ENCODE assay signal across 16 mouse cellular contexts in genomic region chr6:72630961-72631360, GRCm38 (mm10).
"Had no signal": no experiment of that assay in that cellular context is flagged by ENCODE, and none has a peak within 500 bp of the region (broad histone marks: within the 10 kb centered on the region; RNA-seq: fewer than 3 reads in every experiment).

No protein-coding gene starts in this region.

- H3K36me3 ChIP-seq: midbrain, embryonic 15.5 days had no signal

- DNase-seq: layer of hippocampus, adult 9-11 months; right cerebral cortex, adult 18-20 months; right cerebral cortex, postnatal 14 days; right cerebral cortex, postnatal 4 days; thymus, adult 2 months; thymus, postnatal 14 days; thymus, postnatal 4 days had no signal

- H3K9ac ChIP-seq: limb, embryonic 13.5 days; lung, embryonic 15.5 days; midbrain, embryonic 15.5 days; neural tube, embryonic 13.5 days had no signal

- H3K4me1 ChIP-seq: limb, embryonic 13.5 days; midbrain, embryonic 12.5 days; midbrain, embryonic 15.5 days; neural tube, embryonic 13.5 days had no signal

- H3K4me3 ChIP-seq: layer of hippocampus, adult 2 months; limb, embryonic 10.5 days; limb, embryonic 13.5 days; lung, embryonic 15.5 days; midbrain, embryonic 12.5 days; midbrain, embryonic 15.5 days; neural tube, embryonic 13.5 days had no signal

- H3K4me2 ChIP-seq: limb, embryonic 13.5 days; lung, embryonic 15.5 days; midbrain, embryonic 12.5 days; midbrain, embryonic 15.5 days; neural tube, embryonic 13.5 days had no signal

- H3K27me3 ChIP-seq: limb, embryonic 13.5 days; lung, embryonic 15.5 days; midbrain, embryonic 12.5 days; midbrain, embryonic 15.5 days; neural tube, embryonic 13.5 days had no signal

- H3K9me3 ChIP-seq: limb, embryonic 10.5 days; limb, embryonic 13.5 days; lung, embryonic 15.5 days; midbrain, embryonic 12.5 days; midbrain, embryonic 15.5 days; neural tube, embryonic 13.5 days had no signal

- H3K27ac ChIP-seq: kidney, postnatal 0 days; layer of hippocampus, adult 2 months; limb, embryonic 10.5 days; limb, embryonic 13.5 days; lung, embryonic 15.5 days; macrophage; midbrain, embryonic 12.5 days; midbrain, embryonic 15.5 days; neural tube, embryonic 13.5 days had no signal
